19 mouse cellular contexts compared by ENCODE assay signal in the genomic region with DNA sequence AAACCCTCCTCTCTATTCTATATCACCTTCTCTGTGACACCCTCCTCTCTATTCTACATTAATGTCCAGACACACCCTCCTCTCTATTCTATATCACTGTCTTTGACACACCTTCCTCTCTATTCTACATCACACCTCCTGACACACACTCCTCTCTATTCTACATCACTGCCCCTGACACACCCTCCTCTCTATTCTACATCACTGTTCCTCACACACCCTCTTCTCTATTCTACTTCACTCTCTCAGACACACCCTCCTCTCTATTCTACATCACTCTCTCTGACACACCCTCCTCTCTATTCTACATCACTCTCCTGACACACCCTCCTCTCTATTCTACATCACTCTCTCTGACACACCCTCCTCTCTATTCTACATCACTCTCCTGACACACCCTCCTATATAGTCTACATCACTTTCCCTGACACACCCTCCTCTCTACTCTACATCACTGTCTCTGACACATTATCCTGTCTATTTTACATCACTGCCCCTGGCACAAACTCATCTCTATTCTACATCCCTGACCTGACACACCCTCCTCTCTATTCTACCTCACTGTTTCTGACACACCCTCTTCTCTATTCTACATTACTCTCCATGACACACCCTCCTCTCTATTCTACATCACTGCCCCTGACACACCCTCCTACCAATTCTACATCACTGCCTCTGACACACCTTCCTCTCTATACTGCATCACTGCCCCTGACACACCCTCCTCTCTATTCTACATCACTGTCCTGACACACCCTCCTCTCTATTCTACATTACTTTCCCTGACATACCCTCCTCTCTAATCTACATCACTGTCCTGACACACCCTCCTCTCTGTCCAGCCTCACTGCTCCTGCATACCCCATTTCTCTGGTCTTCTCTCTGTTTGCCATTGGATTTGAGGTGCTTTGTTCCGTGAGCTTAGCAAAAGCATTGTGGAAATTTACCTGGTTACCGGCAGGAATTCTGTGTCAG.
"Had no signal": no experiment of that assay in that cellular context is flagged by ENCODE, and none has a peak within 500 bp of the region (broad histone marks: within the 10 kb centered on the region; RNA-seq: fewer than 3 reads in every experiment).

No protein-coding gene starts in this region.

- H3K4me2 ChIP-seq: lung, embryonic 14.5 days; midbrain, embryonic 12.5 days; neural tube, embryonic 13.5 days; neural tube, embryonic 15.5 days had no signal

- ATAC-seq: midbrain, embryonic 16.5 days had no signal

- DNase-seq: lung, adult 18-20 months; lung, embryonic 14.5 days; lung, postnatal 10 days; lung, postnatal 4 days; midbrain, embryonic 14.5 days; retina, postnatal 1 day; right cerebral cortex, adult 18-20 months; right cerebral cortex, postnatal 25 days; right cerebral cortex, postnatal 4 days; spleen, adult 18-20 months; thymus, adult 18-20 months; thymus, postnatal 14 days; thymus, postnatal 36 days had no signal

- H3K36me3 ChIP-seq: midbrain, embryonic 10.5 days; midbrain, embryonic 12.5 days; neural tube, embryonic 13.5 days; neural tube, embryonic 15.5 days had no signal

- H3K4me3 ChIP-seq: midbrain, embryonic 10.5 days; midbrain, embryonic 12.5 days; myocyte; neural tube, embryonic 13.5 days; neural tube, embryonic 15.5 days had no signal

- H3K27ac ChIP-seq: midbrain, embryonic 10.5 days; midbrain, embryonic 12.5 days; neural tube, embryonic 13.5 days; neural tube, embryonic 15.5 days had no signal

- H3K9me3 ChIP-seq: midbrain, embryonic 10.5 days; midbrain, embryonic 12.5 days; neural tube, embryonic 13.5 days; neural tube, embryonic 15.5 days had no signal

- H3K4me1 ChIP-seq: midbrain, embryonic 10.5 days; midbrain, embryonic 12.5 days had no signal

- H3K9ac ChIP-seq: lung, embryonic 14.5 days; midbrain, embryonic 12.5 days; neural tube, embryonic 13.5 days; neural tube, embryonic 15.5 days had no signal

- H3K27me3 ChIP-seq: midbrain, embryonic 12.5 days; neural tube, embryonic 13.5 days; neural tube, embryonic 15.5 days had no signal
